Mouse (Mus musculus) megakaryocyte, embryonic 14.5 days (primary cell): Measurements from ENCODE around the gene Ttn.

Experiments
- FLI1 ChIP-seq: IDR thresholded peaks from 2 replicates; pipeline ENCODE4 v1.6.1; 2012; ENCODE audit warnings: low read length, inconsistent platforms, mixed read lengths
- GATA1 ChIP-seq: IDR thresholded peaks from 3 replicates; pipeline ENCODE4 v1.6.1; 2012; ENCODE audit warnings: mixed read lengths, low read length, inconsistent platforms, borderline replicate concordance

GRCm38 (mm10) chr2:76980146-76980545 lies 2.2 kb downstream of the Ttn start:
- TF ChIP-seq GATA1, result no peak
- no peak for TF ChIP-seq FLI1
